Mouse (Mus musculus) midbrain, embryonic 10.5 days (tissue): ENCODE measurements around the gene Stpg3. TPM values are rescaled to one million over a fixed set of nuclear protein-coding genes. Genes with fewer than 3 reads are reported as not detected.

Source experiments
- DNase-seq: peaks from one replicate; pipeline ENCODE4 v3.0.0-alpha.2; 2017; ENCODE audit warnings: low spot score
- H3K27ac ChIP-seq: fragments of 300-500 bp; sonication (generic); replicated peaks from 2 replicates; pipeline ENCODE4 v1.5.1; 2016; ENCODE audit warnings: mild to moderate bottlenecking
- H3K27me3 ChIP-seq: fragments of 300-500 bp; sonication (generic); 2 replicates; pipeline ENCODE4 v1.6.1; 2016; ENCODE audit warnings: low read depth, mild to moderate bottlenecking; ENCODE audit not compliant: poor library complexity, severe bottlenecking
- H3K36me3 ChIP-seq: fragments of 300-500 bp; sonication (generic); 2 replicates; pipeline ENCODE4 v1.6.1; 2016; ENCODE audit warnings: mild to moderate bottlenecking, moderate library complexity
- H3K4me1 ChIP-seq: fragments of 300-500 bp; sonication (generic); 2 replicates; pipeline ENCODE4 v1.6.1; 2016
- H3K4me3 ChIP-seq: fragments of 300-500 bp; sonication (generic); 2 replicates; pipeline ENCODE4 v1.5.1; 2016; ENCODE audit warnings: mild to moderate bottlenecking, moderate library complexity
- H3K9me3 ChIP-seq: fragments of 300-500 bp; sonication (generic); replicated peaks from 2 replicates; pipeline ENCODE4 v1.6.1; 2016; ENCODE audit warnings: mild to moderate bottlenecking
- WGBS: fragments of 180-500 bp; shearing (Covaris S2); methylation state at CpG from one replicate; pipeline ENCODE4 v1.1.7; 2016; 5-methylcytosine and 5-hydroxymethylcytosine counted together
- polyA plus RNA-seq: library from polyadenylated mRNA; unstranded; fragments of >200 nt; fragmentation: Nextera tagmentation; extraction: Ambion mirVana; gene quantifications from 2 replicates; pipeline ENCODE4 v1.2.1, GENCODE M21; 2016

Stpg3 gene
- polyA plus RNA-seq, 1 experiment from 2014 or later = not detected

DNA sequence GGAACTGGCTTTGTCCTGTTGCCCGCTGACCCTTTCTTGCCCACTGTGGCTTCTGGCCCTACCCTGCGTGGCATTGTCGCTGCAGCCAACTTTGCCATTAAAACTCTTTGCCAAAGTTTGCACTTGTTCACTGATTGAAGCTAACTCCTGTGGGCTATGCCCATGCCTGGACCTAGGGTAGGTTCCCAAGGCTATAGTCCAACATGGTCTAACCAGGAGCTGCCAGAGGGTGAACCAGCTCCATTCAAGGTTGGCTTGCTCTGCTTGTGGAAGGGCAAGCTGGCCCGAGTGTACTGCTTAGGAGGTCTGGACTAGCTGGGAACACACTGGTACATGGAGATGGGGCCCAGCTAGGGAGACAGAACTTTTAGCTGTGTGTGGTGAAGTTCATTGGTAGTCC lies 29.7 kb upstream of the Stpg3 start:
- H3K4me3 ChIP-seq = no peak overlapping the region
- WGBS = 83% methylated on average over 4 of the region's 4 CpGs
- no peak for DNase-seq
- no peak overlapping the region for H3K27ac ChIP-seq
- peaks cover 52% of the 10 kb centered on the region for H3K36me3 ChIP-seq
- H3K4me1 ChIP-seq = peaks cover 33% of the 10 kb centered on the region
- H3K27me3 ChIP-seq = peaks cover 38% of the 10 kb centered on the region
- H3K9me3 ChIP-seq = no peaks in the 10 kb centered on the region

DNA sequence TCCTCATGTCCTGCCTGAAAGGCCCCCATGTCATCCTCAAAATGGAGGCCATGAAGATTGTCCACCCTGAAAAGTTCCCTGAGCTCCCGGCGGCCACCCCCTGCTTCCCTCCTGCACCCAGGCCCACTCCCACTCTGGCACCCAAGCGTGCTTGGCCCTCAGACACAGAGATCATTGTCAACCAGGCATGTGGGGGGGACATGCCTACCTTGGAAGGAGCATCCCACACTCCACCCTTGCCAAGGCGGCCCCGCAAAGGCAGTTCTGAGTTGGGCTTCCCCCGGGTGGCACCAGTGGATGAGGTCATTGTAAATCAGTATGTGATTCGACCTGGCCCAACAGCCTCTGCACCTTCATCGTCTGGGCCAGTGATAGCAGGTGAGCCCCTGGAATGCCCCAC lies 28.9 kb upstream of the Stpg3 start:
- peaks cover 38% of the 10 kb centered on the region for H3K27me3 ChIP-seq
- peaks cover 33% of the 10 kb centered on the region for H3K4me1 ChIP-seq
- H3K27ac ChIP-seq = peak overlapping the region; percentile 80; the same call in 1 of the 2 replicates
- 77% methylated on average over 8 of the region's 8 CpGs for WGBS
- peak overlapping the region; percentile 67; the same call in 1 of the 2 replicates for H3K4me3 ChIP-seq
- H3K36me3 ChIP-seq = peaks cover 44% of the 10 kb centered on the region
- no peaks in the 10 kb centered on the region for H3K9me3 ChIP-seq
- no peak for DNase-seq

DNA sequence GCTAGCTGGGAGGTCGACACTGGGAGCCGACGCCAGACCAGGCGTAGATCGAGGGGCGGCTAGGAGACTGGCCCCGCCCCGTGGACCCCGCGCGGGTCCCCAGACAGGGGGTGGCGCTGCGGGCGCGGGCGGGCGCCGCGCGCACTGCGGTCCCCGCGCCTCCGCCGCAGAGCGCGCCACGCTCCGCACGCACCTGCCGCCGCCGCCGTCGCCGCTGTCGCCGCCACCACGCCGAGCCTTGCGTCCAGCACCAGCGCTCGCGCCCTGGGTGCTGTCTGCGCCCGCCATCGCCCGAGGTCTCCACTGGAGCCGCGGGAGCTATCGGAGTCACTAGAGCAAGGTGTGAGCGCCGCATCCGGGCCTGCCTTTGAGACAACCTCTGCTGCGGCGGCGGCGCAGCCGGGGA lies 27.7 kb upstream of the Stpg3 start, which contains the start of the genes Rnf208 and Cysrt1:
Rnf208 (plus strand) TSS at position 155 of the 406 bp plus-strand sequence.
Cysrt1 (minus strand) TSS at position 352 of the 406 bp plus-strand sequence.
- H3K9me3 ChIP-seq = no peaks in the 10 kb centered on the region
- WGBS = under 1% methylated on average over 56 of the region's 59 CpGs
- peak; percentile 47 for DNase-seq
- peak within 1 kb of the TSS; percentile 80 for H3K27ac ChIP-seq
- peaks cover 33% of the 10 kb centered on the region for H3K4me1 ChIP-seq
- H3K27me3 ChIP-seq = peaks cover 38% of the 10 kb centered on the region
- H3K4me3 ChIP-seq = peak within 1 kb of the TSS; percentile 67
- H3K36me3 ChIP-seq = peaks cover 31% of the 10 kb centered on the region

DNA sequence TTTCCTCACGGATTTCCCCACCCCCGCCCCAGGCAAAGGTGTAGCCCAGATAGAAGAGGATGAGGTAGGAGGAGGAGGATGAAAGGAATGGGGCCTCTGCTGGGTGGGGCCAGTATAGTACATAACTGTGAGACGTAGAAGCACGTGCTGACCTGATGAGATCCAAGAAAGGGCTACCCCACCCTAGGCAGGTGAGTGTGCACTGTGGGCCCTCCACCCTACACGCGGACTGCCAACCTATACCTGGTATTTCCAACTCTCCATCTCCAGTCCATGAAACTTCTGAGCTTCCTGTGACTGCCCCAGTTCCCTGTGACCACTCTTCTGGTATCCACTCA lies 27.0 kb upstream of the Stpg3 start:
- Histone ChIP-seq H3K27me3 (peaks cover 38% of the 10 kb centered on the region), H3K4me3 (peak overlapping the region; percentile 67), H3K27ac (peak overlapping the region; percentile 80; the same call in 1 of the 2 replicates), H3K9me3 (no peaks in the 10 kb centered on the region), H3K4me1 (peaks cover 33% of the 10 kb centered on the region), H3K36me3 (peaks cover 24% of the 10 kb centered on the region)
- DNase-seq = no peak
- WGBS = 20% methylated on average over 6 of the region's 6 CpGs

DNA sequence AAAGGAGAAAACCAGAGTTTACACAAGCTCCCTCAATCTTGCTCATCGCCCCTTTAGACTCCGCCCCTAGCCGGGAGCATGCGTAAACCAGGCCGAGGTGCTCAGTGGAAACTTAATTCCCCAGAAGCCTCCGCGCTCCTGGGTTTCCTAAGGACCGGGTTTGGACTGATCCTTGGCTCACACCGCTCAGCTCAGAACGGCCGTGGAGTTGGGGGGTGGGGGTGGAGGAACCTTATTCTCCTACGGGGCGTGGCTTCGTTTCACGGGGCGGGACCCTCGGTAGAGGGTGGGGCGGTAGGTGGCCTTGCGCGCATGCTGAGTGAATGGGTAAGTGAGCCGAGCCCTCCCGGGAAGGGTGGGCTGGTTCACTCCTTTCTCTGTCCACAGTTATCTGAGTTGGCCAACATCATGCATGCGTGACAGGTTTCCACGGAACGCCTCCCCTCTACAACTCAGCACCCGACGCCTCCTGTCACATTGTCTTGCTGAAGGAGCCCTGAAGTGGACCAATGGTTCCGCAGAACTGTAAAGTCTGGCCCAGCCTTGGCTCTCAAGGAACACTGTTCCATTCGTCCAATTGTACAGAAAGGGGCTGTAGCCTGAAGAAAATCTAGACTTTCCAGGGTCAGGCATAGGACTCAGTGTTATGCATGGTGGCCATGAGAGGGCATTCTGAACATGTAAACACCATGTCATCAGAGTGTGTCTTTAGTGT lies 26.4 kb upstream of the Stpg3 start:
- Histone ChIP-seq H3K9me3 (no peaks in the 10 kb centered on the region), H3K4me3 (peak overlapping the region; percentile 67), H3K27me3 (peaks cover 38% of the 10 kb centered on the region), H3K4me1 (peaks cover 33% of the 10 kb centered on the region), H3K27ac (peak overlapping the region; percentile 78), H3K36me3 (peaks cover 19% of the 10 kb centered on the region)
- WGBS = 1% methylated on average over 29 of the region's 29 CpGs
- peak; percentile 77 for DNase-seq

DNA sequence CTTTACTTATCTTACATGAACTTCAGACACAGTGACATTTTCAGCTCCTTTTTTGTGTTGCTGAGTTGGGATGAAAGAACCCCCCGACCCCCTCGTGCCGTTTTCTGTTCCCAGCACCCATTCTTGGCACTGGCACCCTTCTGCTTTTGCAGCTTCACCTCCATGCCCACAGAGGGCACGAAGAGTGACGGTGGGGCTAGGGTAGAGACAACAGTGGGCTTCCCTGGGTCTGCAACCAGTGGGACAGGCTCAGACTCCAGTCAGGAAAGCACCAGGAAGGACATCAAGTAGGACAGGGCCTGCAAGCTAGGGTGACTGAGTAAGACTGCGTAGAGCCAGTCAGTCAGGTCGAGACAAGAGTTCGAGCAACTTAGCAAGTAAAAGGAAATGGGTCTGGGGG lies 25.9 kb upstream of the Stpg3 start:
- Histone ChIP-seq H3K9me3 (no peaks in the 10 kb centered on the region), H3K4me1 (peaks cover 33% of the 10 kb centered on the region), H3K27ac (peak overlapping the region; percentile 78), H3K27me3 (peaks cover 38% of the 10 kb centered on the region), H3K4me3 (peak overlapping the region; percentile 67), H3K36me3 (peaks cover 14% of the 10 kb centered on the region)
- no peak for DNase-seq
- WGBS = 51% methylated on average over 8 of the region's 8 CpGs

DNA sequence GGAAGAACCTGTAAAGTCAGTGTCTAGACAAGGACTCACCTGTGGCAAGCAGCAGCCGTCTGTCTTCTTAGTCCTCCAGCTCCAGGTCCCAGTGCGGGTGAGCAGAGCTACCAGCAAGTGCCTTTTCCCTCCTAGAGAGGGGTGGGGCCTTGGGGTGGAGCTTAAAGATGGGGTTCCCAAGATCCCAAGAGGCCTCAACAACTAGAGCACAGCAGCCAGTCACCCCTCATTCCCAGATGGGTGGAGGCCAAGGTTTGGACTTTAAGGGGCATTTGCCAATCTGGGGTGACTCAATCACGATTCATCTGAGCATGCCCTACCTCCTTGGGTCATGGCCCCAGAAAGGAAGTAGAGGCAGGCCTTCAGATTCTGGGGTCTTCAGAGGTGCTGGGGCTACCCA lies 25.3 kb upstream of the Stpg3 start:
- Histone ChIP-seq H3K36me3 (peaks cover 8% of the 10 kb centered on the region; the same call in 1 of the 2 replicates), H3K27ac (no peak overlapping the region), H3K27me3 (peaks cover 38% of the 10 kb centered on the region), H3K4me1 (peaks cover 33% of the 10 kb centered on the region), H3K4me3 (no peak overlapping the region; the same call in 1 of the 2 replicates), H3K9me3 (no peaks in the 10 kb centered on the region)
- 90% methylated on average over 3 of the region's 3 CpGs for WGBS
- no peak for DNase-seq

DNA sequence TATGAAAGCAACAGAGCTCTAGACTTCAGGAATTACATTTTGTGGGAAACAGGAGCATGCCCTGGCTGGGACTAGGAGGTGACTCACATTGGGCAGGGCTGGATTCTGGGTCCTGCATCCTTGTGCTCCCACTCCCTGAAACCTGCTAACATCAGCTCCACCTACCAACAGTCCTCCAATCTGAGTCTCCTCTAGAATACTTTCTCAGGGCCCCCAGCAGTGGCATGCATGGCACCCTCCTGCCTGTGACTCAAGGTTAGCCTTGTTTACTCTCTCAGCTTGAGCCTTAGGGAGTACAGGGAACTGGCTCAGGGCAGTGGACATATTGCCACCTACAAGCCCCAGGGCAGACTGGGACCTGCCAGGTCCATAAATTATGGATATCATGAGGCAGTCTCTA lies 23.7 kb upstream of the Stpg3 start:
- no peaks in the 10 kb centered on the region for H3K36me3 ChIP-seq
- no peaks in the 10 kb centered on the region for H3K9me3 ChIP-seq
- H3K27ac ChIP-seq = no peak overlapping the region
- peaks cover 25% of the 10 kb centered on the region for H3K27me3 ChIP-seq
- no peak for DNase-seq
- H3K4me1 ChIP-seq = peaks cover 30% of the 10 kb centered on the region
- no peak overlapping the region for H3K4me3 ChIP-seq

DNA sequence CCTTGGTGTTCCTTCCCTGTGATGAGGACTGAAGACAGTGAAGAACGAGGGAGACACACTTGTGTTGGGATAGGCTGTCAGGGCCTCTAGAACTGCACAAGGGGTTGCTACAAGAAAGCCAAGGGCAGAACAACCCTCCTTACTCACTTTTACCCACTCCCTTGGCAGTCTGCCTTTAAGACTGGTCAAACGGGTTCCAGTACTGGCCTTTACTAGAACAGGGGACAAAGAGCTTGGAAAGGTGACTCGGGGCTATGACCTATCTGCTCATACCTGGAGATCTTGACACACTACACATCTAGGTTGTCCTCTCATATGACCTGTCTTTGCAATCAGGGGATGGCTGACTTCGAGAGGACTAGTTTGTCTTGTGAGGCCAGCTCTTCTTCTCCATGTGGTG lies 23.1 kb upstream of the Stpg3 start:
- 83% methylated on average over 4 of the region's 4 CpGs for WGBS
- peaks cover 19% of the 10 kb centered on the region for H3K27me3 ChIP-seq
- H3K9me3 ChIP-seq = no peaks in the 10 kb centered on the region
- no peak for DNase-seq
- H3K27ac ChIP-seq = no peak overlapping the region
- H3K4me3 ChIP-seq = no peak overlapping the region
- peaks cover 24% of the 10 kb centered on the region for H3K4me1 ChIP-seq
- no peaks in the 10 kb centered on the region for H3K36me3 ChIP-seq

DNA sequence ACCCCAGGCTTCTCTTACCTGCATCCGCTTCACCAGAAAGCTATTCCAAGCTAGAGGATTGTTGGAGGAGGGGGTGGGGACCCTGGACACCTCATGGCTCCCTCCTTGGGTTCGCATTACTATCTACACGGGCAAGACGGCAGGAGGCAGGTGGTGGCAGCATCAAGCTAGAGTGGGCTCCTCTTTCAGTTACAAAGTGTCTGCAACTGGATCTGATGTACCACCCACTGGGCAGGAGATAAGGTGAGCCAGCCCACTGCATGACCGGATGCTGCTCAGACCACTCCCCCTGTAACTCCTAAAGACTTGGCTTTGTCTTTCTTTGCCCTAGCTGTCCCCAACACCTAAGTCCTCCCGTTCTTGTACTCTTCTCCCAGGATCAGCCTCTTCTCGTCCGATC lies 22.2 kb upstream of the Stpg3 start, which contains the start of gene Rnf224:
Rnf224 (minus strand) TSS at position 174 of the 400 bp plus-strand sequence.
- Histone ChIP-seq H3K4me1 (peaks cover 15% of the 10 kb centered on the region), H3K9me3 (no peaks in the 10 kb centered on the region), H3K36me3 (no peaks in the 10 kb centered on the region), H3K27ac (no peak within 1 kb of the TSS), H3K27me3 (peaks cover 12% of the 10 kb centered on the region), H3K4me3 (no peak within 1 kb of the TSS)
- 43% methylated on average over 8 of the region's 8 CpGs for WGBS
- DNase-seq = no peak

DNA sequence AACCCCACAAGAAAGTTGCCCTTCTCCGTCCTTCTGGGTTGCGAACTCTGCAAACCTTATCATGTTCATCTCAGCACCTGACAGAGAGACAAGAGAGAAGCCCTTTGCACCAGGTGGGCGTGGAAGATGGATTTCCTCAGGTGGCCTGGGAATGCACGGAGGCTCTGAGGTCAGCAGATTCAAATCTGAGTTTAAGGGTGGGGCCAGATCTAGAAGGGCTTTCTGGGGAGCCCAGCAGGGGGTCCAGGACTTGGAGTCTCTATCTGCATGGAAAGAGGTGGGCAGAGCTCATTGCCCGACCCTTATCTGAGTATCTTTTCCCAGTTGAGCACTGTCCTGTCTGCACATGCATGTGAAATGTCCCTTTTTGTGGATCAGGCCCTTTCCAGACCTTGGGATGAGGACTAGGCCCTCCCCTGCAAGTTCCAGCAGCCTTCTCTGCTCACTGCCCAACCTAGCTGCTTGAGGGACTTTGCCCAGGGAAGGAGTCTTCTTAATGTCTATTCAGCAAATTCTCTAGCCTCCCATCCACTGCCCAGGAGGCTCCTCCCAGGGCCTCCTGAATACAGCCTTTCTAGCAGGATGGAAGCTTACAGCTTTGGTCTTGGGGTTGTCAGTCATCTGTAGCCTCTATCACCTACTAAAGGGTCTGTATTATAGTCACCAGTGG lies 20.2 kb upstream of the Stpg3 start:
- H3K4me3 ChIP-seq = no peak overlapping the region
- WGBS = 80% methylated on average over 5 of the region's 5 CpGs
- DNase-seq = no peak
- no peaks in the 10 kb centered on the region for H3K36me3 ChIP-seq
- no peaks in the 10 kb centered on the region for H3K4me1 ChIP-seq
- no peak overlapping the region for H3K27ac ChIP-seq
- H3K9me3 ChIP-seq = no peaks in the 10 kb centered on the region
- peaks cover 16% of the 10 kb centered on the region; the same call in 1 of the 2 replicates for H3K27me3 ChIP-seq

DNA sequence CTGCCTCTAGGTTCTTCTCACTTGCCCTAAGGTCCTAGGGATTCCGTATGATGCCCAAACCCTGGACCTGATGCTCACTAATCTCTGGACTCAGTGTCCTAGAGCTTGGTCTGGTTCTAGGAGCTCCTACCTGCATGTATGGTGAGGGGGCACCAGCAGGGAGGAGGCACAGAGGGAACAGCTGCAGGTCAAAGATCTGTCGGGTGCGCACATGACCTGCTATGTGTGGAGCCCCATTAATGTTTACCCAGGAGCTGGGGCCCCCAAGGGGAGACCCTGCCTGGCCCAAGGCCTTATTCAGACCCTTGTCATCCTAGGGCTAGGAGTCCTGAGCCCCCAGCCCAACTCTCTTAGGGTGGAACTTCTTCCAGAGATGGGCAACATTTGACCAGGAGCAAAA lies 19.6 kb upstream of the Stpg3 start, which contains the start of gene Slc34a3:
Slc34a3 (minus strand) TSS at position 315 of the 400 bp plus-strand sequence.
- 87% methylated on average over 3 of the region's 3 CpGs for WGBS
- Histone ChIP-seq H3K36me3 (no peaks in the 10 kb centered on the region), H3K4me1 (0 out of 2 replicates have a peak, but pooled peaks cover 2% of the 10 kb centered on the region), H3K9me3 (no peaks in the 10 kb centered on the region), H3K4me3 (no peak within 1 kb of the TSS), H3K27ac (no peak within 1 kb of the TSS), H3K27me3 (peaks cover 16% of the 10 kb centered on the region; the same call in 1 of the 2 replicates)
- no peak for DNase-seq

DNA sequence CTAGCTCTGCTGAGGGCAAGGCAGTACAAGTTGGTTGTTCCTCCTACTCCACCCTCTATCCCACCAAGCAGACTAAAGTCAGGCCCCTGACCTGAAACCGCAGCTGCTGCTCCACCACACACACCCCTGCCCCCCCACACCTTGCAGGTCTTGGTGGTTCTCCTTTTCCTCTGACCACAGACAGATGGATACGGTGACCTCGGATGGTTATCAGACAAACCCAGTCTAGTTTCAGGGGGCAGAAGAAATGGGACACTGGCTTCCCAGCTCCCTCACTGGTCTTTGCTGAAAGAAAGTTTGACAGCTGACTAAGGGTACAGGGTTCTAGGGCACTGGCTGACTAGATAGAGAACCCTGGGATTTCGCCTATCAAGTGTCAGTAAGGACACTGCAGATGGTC lies 19.0 kb upstream of the Stpg3 start:
- Histone ChIP-seq H3K9me3 (no peaks in the 10 kb centered on the region), H3K27ac (no peak overlapping the region), H3K36me3 (no peaks in the 10 kb centered on the region), H3K4me1 (peaks cover 7% of the 10 kb centered on the region), H3K27me3 (0 out of 2 replicates have a peak, but pooled peaks cover 16% of the 10 kb centered on the region), H3K4me3 (no peak overlapping the region)
- no peak for DNase-seq
- 86% methylated on average over 4 of the region's 4 CpGs for WGBS
